Mouse (Mus musculus): ENCODE results near the gene Mok.

DNA sequence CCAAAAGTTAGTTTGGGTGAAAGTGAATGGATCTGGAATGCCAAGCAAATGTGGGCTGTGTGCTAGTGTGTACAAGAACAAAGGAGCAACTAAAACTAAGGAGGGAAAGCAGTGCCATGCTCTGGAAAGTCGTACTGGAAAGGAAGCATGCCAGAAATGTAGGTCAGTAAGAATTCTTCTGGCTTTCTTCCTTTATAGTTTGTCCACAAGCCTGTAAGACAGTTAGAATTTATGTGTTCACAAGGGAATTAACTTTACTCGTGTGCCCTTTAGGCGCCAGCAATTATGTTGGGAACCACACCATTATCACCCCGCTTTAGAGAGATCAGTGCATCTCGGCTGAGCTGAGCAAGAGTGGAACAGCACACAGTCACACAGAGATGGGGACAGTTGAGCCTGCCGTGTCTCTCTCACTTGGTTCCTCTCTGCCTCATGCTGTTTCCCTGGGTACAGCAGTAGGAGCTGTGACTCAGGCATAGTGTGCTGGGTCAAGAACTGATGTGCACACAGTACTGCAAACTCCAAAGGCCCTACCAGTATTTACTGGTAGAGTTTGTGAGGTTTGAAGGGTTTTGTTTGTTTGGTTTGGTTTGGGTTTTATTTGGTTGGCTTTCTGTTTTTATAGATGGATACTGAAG, 71.0 kb downstream of the Mok start:
- TF ChIP-seq CTCF (IDR thresholded peaks at IDR 0.05; ENCODE audit: extremely low read depth, insufficient read depth, low read length) (no peak), POLR2A (IDR thresholded peaks at IDR 0.05; ENCODE audit: extremely low read depth, insufficient read depth, low read length) (no peak)

All from cortical plate, adult 2 months (tissue).